Mouse (Mus musculus) lung, embryonic 14.5 days (tissue): Measurements from ENCODE around the gene Srpk2. TPM values are rescaled to one million over a fixed set of nuclear protein-coding genes. Genes with fewer than 3 reads are reported as not detected.

Source experiments
- ATAC-seq: fragments of 200-750 bp; cut with Nextera tagmentation; 2 replicates; pipeline ENCODE4 v1.8.0; 2017; ENCODE audit warnings: mild to moderate bottlenecking, moderate TSS enrichment, moderate library complexity; ENCODE audit not compliant: insufficient read depth
- DNase-seq: peaks from one replicate; pipeline ENCODE4 v3.0.0-alpha.2; 2015
- H3K27ac ChIP-seq: fragments of 300-500 bp; sonication (generic); 2 replicates; pipeline ENCODE4 v1.5.1; 2014; ENCODE audit warnings: low read depth, mild to moderate bottlenecking, moderate library complexity
- H3K27me3 ChIP-seq: fragments of 300-500 bp; sonication (generic); 2 replicates; pipeline ENCODE4 v1.6.1; 2014; ENCODE audit warnings: low read length, control low read depth; ENCODE audit not compliant: insufficient read depth
- H3K36me3 ChIP-seq: fragments of 300-500 bp; sonication (generic); 2 replicates; pipeline ENCODE4 v1.6.1; 2014; ENCODE audit warnings: control low read depth; ENCODE audit not compliant: insufficient read depth
- H3K4me1 ChIP-seq: fragments of 300-500 bp; sonication (generic); 2 replicates; pipeline ENCODE4 v1.6.1; 2014; ENCODE audit warnings: antibody characterized with exemption, control low read depth; ENCODE audit not compliant: insufficient read depth
- H3K4me2 ChIP-seq: fragments of 300-500 bp; sonication (generic); 2 replicates; pipeline ENCODE4 v1.6.1; 2014; ENCODE audit warnings: mild to moderate bottlenecking
- H3K4me3 ChIP-seq: fragments of 300-500 bp; sonication (generic); 2 replicates; pipeline ENCODE4 v1.5.1; 2014; ENCODE audit warnings: low read depth, low read length
- H3K9ac ChIP-seq: fragments of 300-500 bp; sonication (generic); 2 replicates; pipeline ENCODE4 v1.6.1; 2014
- H3K9me3 ChIP-seq: fragments of 300-500 bp; sonication (generic); 2 replicates; pipeline ENCODE4 v1.6.1; 2016; ENCODE audit warnings: low read depth, low read length, control low read depth
- CTCF ChIP-seq: IDR thresholded peaks from 2 replicates; pipeline ENCODE4 v1.5.1; 2016; ENCODE audit warnings: antibody characterized with exemption, low read depth
- WGBS: fragments of 180-500 bp; shearing (Covaris S2); extraction: QIAGEN DNeasy Blood & Tissue Kit; methylation state at CpG from one replicate; pipeline ENCODE4 v1.1.7; 2014; 5-methylcytosine and 5-hydroxymethylcytosine counted together
- polyA plus RNA-seq: library from polyadenylated mRNA; unstranded; fragments of >200 nt; fragmentation: Nextera tagmentation; extraction: Ambion mirVana; gene quantifications from 2 replicates; pipeline ENCODE4 v1.2.1, GENCODE M21; 2014

Srpk2 gene
- polyA plus RNA-seq, 1 experiment from 2014 or later: 49.2 TPM

GRCm38 (mm10) chr5:23496396-23496795 lies 188.0 kb downstream of the Srpk2 start:
- TF ChIP-seq CTCF: no peak
- 92% methylated on average over 3 of the region's 3 CpGs for WGBS
- Histone ChIP-seq H3K4me3 (no peak overlapping the region), H3K27me3 (no peaks in the 10 kb centered on the region), H3K9me3 (no peaks in the 10 kb centered on the region), H3K4me2 (no peak overlapping the region), H3K9ac (no peak overlapping the region), H3K4me1 (no peaks in the 10 kb centered on the region), H3K36me3 (peaks cover 88% of the 10 kb centered on the region), H3K27ac (no peak overlapping the region)
- DNase-seq (no peak), ATAC-seq (no peak)

- Histone ChIP-seq H3K4me3 (no peak overlapping the region), H3K4me1 (no peaks in the 10 kb centered on the region), H3K36me3 (peaks cover 81% of the 10 kb centered on the region), H3K27me3 (no peaks in the 10 kb centered on the region), H3K27ac (no peak overlapping the region), H3K9ac (no peak overlapping the region), H3K9me3 (no peaks in the 10 kb centered on the region), H3K4me2 (no peak overlapping the region)
- peak; percentile 61 for TF ChIP-seq CTCF
- DNase-seq (peak; percentile 67), ATAC-seq (0 out of 2 replicates have a peak, but pooled peaks have one; percentile 66)
- 41% methylated on average over 2 of the region's 2 CpGs for WGBS
These were observed 193.6 kb downstream of the Srpk2 start for GRCm38 (mm10) chr5:23490797-23491196.

- Histone ChIP-seq H3K27ac (no peak overlapping the region), H3K4me1 (no peaks in the 10 kb centered on the region), H3K36me3 (peaks cover 84% of the 10 kb centered on the region), H3K4me2 (no peak overlapping the region), H3K27me3 (no peaks in the 10 kb centered on the region), H3K9me3 (no peaks in the 10 kb centered on the region), H3K4me3 (no peak overlapping the region), H3K9ac (no peak overlapping the region)
- ATAC-seq (no peak), DNase-seq (no peak)
- 82% methylated on average over 4 of the region's 4 CpGs for WGBS
- TF ChIP-seq CTCF: no peak
These were observed 195.2 kb downstream of the Srpk2 start for GRCm38 (mm10) chr5:23489231-23489630.

GRCm38 (mm10) chr5:23483811-23484210 lies 200.6 kb downstream of the Srpk2 start:
- ATAC-seq (no peak), DNase-seq (no peak)
- no peak overlapping the region for H3K9ac ChIP-seq
- H3K4me1 ChIP-seq: no peaks in the 10 kb centered on the region
- no peak overlapping the region for H3K27ac ChIP-seq
- H3K36me3 ChIP-seq: peaks cover 86% of the 10 kb centered on the region
- H3K9me3 ChIP-seq: no peaks in the 10 kb centered on the region
- H3K4me3 ChIP-seq: no peak overlapping the region
- no peak for TF ChIP-seq CTCF
- no peak overlapping the region for H3K4me2 ChIP-seq
- WGBS: 92% methylated on average over 7 of the region's 7 CpGs
- no peaks in the 10 kb centered on the region for H3K27me3 ChIP-seq

GRCm38 (mm10) chr5:23473098-23473873 lies 211.1 kb downstream of the Srpk2 start:
- DNase-seq (peak; percentile 17), ATAC-seq (no peak)
- H3K4me2 ChIP-seq: no peak overlapping the region
- no peak overlapping the region for H3K9ac ChIP-seq
- H3K27ac ChIP-seq: no peak overlapping the region
- no peaks in the 10 kb centered on the region for H3K4me1 ChIP-seq
- no peaks in the 10 kb centered on the region for H3K9me3 ChIP-seq
- TF ChIP-seq CTCF: peak; percentile 19; the same call in 1 of the 2 replicates
- no peak overlapping the region for H3K4me3 ChIP-seq
- peaks cover 56% of the 10 kb centered on the region for H3K36me3 ChIP-seq
- no peaks in the 10 kb centered on the region for H3K27me3 ChIP-seq
- 76% methylated on average over 6 of the region's 6 CpGs for WGBS

- TF ChIP-seq CTCF: no peak
- H3K27me3 ChIP-seq: no peaks in the 10 kb centered on the region
- no peak overlapping the region for H3K4me2 ChIP-seq
- H3K9ac ChIP-seq: no peak overlapping the region
- no peak overlapping the region for H3K4me3 ChIP-seq
- ATAC-seq: no peak
- H3K27ac ChIP-seq: no peak overlapping the region
- peaks cover 65% of the 10 kb centered on the region for H3K36me3 ChIP-seq
- no peaks in the 10 kb centered on the region for H3K4me1 ChIP-seq
- WGBS: 92% methylated on average over 4 of the region's 4 CpGs
- H3K9me3 ChIP-seq: no peaks in the 10 kb centered on the region
- DNase-seq: no peak
These were observed 217.9 kb downstream of the Srpk2 start for GRCm38 (mm10) chr5:23466546-23466945.

- Histone ChIP-seq H3K27ac (no peak overlapping the region), H3K4me3 (no peak overlapping the region), H3K27me3 (no peaks in the 10 kb centered on the region), H3K9ac (no peak overlapping the region), H3K4me2 (no peak overlapping the region), H3K4me1 (no peaks in the 10 kb centered on the region), H3K9me3 (no peaks in the 10 kb centered on the region), H3K36me3 (peaks cover 54% of the 10 kb centered on the region)
- DNase-seq (no peak), ATAC-seq (no peak)
- TF ChIP-seq CTCF: no peak
- WGBS: 90% methylated on average over 8 of the region's 8 CpGs
These were observed 219.7 kb downstream of the Srpk2 start for GRCm38 (mm10) chr5:23464743-23465142.
